ENCODE assay signal across 9 mouse cellular contexts in the genomic region with DNA sequence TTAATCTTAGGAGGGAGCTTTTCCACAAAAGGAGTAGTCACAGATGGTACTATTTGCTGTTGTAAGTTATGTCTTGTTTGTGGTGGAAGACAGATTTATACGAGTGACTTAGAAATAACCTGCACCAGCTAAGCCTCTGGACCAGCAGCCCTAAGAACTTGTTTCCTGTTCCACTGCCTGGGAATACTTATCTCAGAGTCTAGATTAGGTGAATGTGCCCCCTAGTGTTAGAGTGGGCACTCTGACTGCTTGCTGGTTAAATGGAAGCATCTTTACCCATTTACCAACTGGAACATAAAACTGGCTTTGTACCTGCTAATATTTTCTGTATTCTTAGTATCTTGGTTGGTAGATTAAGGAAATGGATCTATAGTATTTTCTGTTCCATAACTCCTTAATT.
DNase-seq lines count a peak whose midpoint lies in the region; ATAC-seq and TF ChIP-seq lines count a peak whose summit lies in the region.
"Had no signal": no experiment of that assay in that cellular context is flagged by ENCODE, and none has a peak within 500 bp of the region (broad histone marks: within the 10 kb centered on the region; RNA-seq: fewer than 3 reads in every experiment).

No protein-coding gene starts in this region.

- H3K9me3 ChIP-seq in intestine, embryonic 16.5 days (ENCODE audit: control insufficient read depth, low read length) = no peaks in the 10 kb centered on the region
- H3K9me3 ChIP-seq: embryonic facial prominence, embryonic 15.5 days had no signal

- H3K4me3 ChIP-seq in left cerebral cortex, adult 2 months = no peak overlapping the region
- H3K4me3 ChIP-seq in intestine, embryonic 16.5 days (ENCODE audit: low read length) = no peak overlapping the region
- H3K4me3 ChIP-seq: embryonic facial prominence, embryonic 15.5 days had no signal

- 38% methylated on average over 1 of the region's 1 CpGs for WGBS in intestine, embryonic 16.5 days

- TF ChIP-seq CTCF in left cerebral cortex, adult 2 months (IDR thresholded peaks at IDR 0.05) = peak; percentile 73

- H3K9ac ChIP-seq in intestine, embryonic 16.5 days (ENCODE audit: low read depth, low read length) = no peak overlapping the region
- H3K9ac ChIP-seq: embryonic facial prominence, embryonic 15.5 days had no signal

- intact Hi-C loops in left cerebral cortex, adult 2 months (cut with DNase I) = loop anchor here (1.0 to 10.0 kb wide), 3 partner anchors 195 to 555 kb away; no protein-coding TSS in a partner anchor
- intact Hi-C loops in left cerebral cortex, postnatal 4 days (cut with DNase I) = no loop called here
- intact Hi-C loops in heart, postnatal 36 days (cut with DNase I) = loop anchor here (5.0 kb wide), 3 partner anchors 47 to 272 kb away; no protein-coding TSS in a partner anchor

- ATAC-seq in intestine, embryonic 16.5 days = no peak

- H3K27me3 ChIP-seq in intestine, embryonic 16.5 days (replicated peaks; ENCODE audit: control insufficient read depth, insufficient read depth, low read length) = no peaks in the 10 kb centered on the region
- H3K27me3 ChIP-seq: embryonic facial prominence, embryonic 15.5 days had no signal

- no peaks in the 10 kb centered on the region for H3K36me3 ChIP-seq in intestine, embryonic 16.5 days (ENCODE audit: control insufficient read depth, insufficient read depth, low read length)
- H3K36me3 ChIP-seq: embryonic facial prominence, embryonic 15.5 days had no signal

- H3K4me1 ChIP-seq in intestine, embryonic 16.5 days (ENCODE audit: control insufficient read depth, insufficient read depth, low read length) = no peaks in the 10 kb centered on the region
- H3K4me1 ChIP-seq: embryonic facial prominence, embryonic 15.5 days had no signal

- peak; percentile 25 to 29 for DNase-seq in cerebellum, postnatal 10 days
- DNase-seq in cerebellum, adult 11 months = no peak
- DNase-seq in left cerebral cortex, adult 2 months (ENCODE audit: extremely low spot score in 1 of 2, low spot score in 2 of 2) = no peak
- DNase-seq in left cerebral cortex, postnatal 4 days = no peak
- DNase-seq in embryo, embryonic 11 days = peak; percentile 59
- peak; percentile 48 for DNase-seq in retina, postnatal 1 day
- DNase-seq in heart, postnatal 36 days = no peak

- no peak overlapping the region for H3K27ac ChIP-seq in left cerebral cortex, adult 2 months
- H3K27ac ChIP-seq in intestine, embryonic 16.5 days (ENCODE audit: low read length) = no peak overlapping the region
- H3K27ac ChIP-seq: embryonic facial prominence, embryonic 15.5 days had no signal

- H3K4me2 ChIP-seq in intestine, embryonic 16.5 days (ENCODE audit: low read depth, low read length) = no peak overlapping the region
- H3K4me2 ChIP-seq: embryonic facial prominence, embryonic 15.5 days had no signal

Comparison
In these comparisons a context has a peak if more than half of its experiments do, and no peak if none do; other contexts are left out.
1. DNase-seq: peak in cerebellum, postnatal 10 days (2 of 2), embryo, embryonic 11 days (single experiment) and retina, postnatal 1 day (single experiment); none in cerebellum, adult 11 months (single experiment), left cerebral cortex, adult 2 months (0 of 2), left cerebral cortex, postnatal 4 days (single experiment) and heart, postnatal 36 days (0 of 2).